Mouse (Mus musculus): ENCODE data around the gene Isca1. TPM values are rescaled to one million over a fixed set of nuclear protein-coding genes. Genes with fewer than 3 reads are reported as not detected.

The Isca1 gene
- total and polyA plus RNA-seq, 2 experiments from 2014 or later: 94.0 to 159 TPM

DNA sequence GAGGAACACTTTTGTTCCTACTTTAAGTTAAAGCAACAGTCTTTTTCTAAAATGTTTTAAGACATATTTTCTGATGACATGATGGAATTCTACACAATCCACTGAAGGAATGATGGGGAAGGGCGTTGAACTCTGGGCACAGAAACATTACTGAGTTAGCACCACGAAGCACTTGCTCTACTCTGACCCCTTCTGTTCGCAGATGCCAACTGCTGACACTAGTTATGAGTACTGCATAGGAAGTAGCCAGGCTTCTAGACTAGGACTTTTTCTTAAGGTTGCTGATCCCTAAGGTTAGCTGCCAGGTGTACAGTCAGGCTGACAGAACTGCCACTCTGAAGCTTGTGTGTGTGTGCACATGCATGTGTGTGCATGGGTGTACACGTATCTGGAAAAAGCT, 9.6 kb upstream of the Isca1 start:
- H3K4me1 ChIP-seq (ENCODE audit: insufficient read depth, low read length): no peaks in the 10 kb centered on the region
- ATAC-seq (ENCODE audit: low FRiP score) (no peak), DNase-seq (ENCODE audit: low spot score) (no peak)
- TF ChIP-seq CTCF (IDR thresholded peaks at IDR 0.05): peak; percentile 48
- H3K27ac ChIP-seq (ENCODE audit: low read depth, low read length): no peak overlapping the region
- peaks cover 74% of the 10 kb centered on the region for H3K36me3 ChIP-seq (ENCODE audit: insufficient read depth, low read length)
- H3K27me3 ChIP-seq (ENCODE audit: insufficient read depth, low read length): no peaks in the 10 kb centered on the region
- WGBS: 87% methylated on average over 4 of the region's 4 CpGs
- no peaks in the 10 kb centered on the region for H3K9me3 ChIP-seq (ENCODE audit: low read length)
- H3K9ac ChIP-seq (replicated peaks; ENCODE audit: low read length, poor library complexity, severe bottlenecking): no peak overlapping the region
- no peak overlapping the region for H3K4me2 ChIP-seq (ENCODE audit: low read depth, low read length, poor library complexity, severe bottlenecking)
- no peak overlapping the region for H3K4me3 ChIP-seq (ENCODE audit: low read depth, low read length)

GRCm38 (mm10) chr13:59775168-59775567, 5.6 kb upstream of the Isca1 start:
- 82% methylated on average over 3 of the region's 3 CpGs for WGBS
- Histone ChIP-seq H3K4me1 (ENCODE audit: insufficient read depth, low read length) (no peaks in the 10 kb centered on the region), H3K36me3 (ENCODE audit: insufficient read depth, low read length) (peaks cover 44% of the 10 kb centered on the region), H3K27ac (ENCODE audit: low read depth, low read length) (no peak overlapping the region), H3K27me3 (ENCODE audit: insufficient read depth, low read length) (no peaks in the 10 kb centered on the region), H3K9me3 (ENCODE audit: low read length) (no peaks in the 10 kb centered on the region), H3K4me2 (ENCODE audit: low read depth, low read length, poor library complexity, severe bottlenecking) (no peak overlapping the region), H3K4me3 (ENCODE audit: low read depth, low read length) (no peak overlapping the region), H3K9ac (replicated peaks; ENCODE audit: low read length, poor library complexity, severe bottlenecking) (no peak overlapping the region)
- ATAC-seq (ENCODE audit: low FRiP score) (no peak), DNase-seq (ENCODE audit: low spot score) (no peak)
- no peak for TF ChIP-seq CTCF (IDR thresholded peaks at IDR 0.05)

- H3K9me3 ChIP-seq (ENCODE audit: low read length): no peaks in the 10 kb centered on the region
- H3K4me1 ChIP-seq (ENCODE audit: insufficient read depth, low read length): peaks cover 3% of the 10 kb centered on the region; the same call in 1 of the 2 replicates
- H3K9ac ChIP-seq (replicated peaks; ENCODE audit: low read length, poor library complexity, severe bottlenecking): no peak overlapping the region
- no peaks in the 10 kb centered on the region for H3K27me3 ChIP-seq (ENCODE audit: insufficient read depth, low read length)
- no peak for ATAC-seq (ENCODE audit: low FRiP score)
- no peak for TF ChIP-seq CTCF (IDR thresholded peaks at IDR 0.05)
- no peak overlapping the region for H3K4me3 ChIP-seq (ENCODE audit: low read depth, low read length)
- H3K36me3 ChIP-seq (ENCODE audit: insufficient read depth, low read length): peaks cover 25% of the 10 kb centered on the region
- peak overlapping the region; percentile 97; the same call in 1 of the 2 replicates for H3K27ac ChIP-seq (ENCODE audit: low read depth, low read length)
- peak; percentile 58 for DNase-seq (ENCODE audit: low spot score)
- WGBS: 49% methylated on average over 9 of the region's 9 CpGs
- H3K4me2 ChIP-seq (ENCODE audit: low read depth, low read length, poor library complexity, severe bottlenecking): no peak overlapping the region
Measured at GRCm38 (mm10) chr13:59771257-59771656, 1.6 kb upstream of the Isca1 start.

- DNase-seq (ENCODE audit: low spot score) (no peak), ATAC-seq (ENCODE audit: low FRiP score) (no peak)
- peak overlapping the region; percentile 87 for H3K4me3 ChIP-seq (ENCODE audit: low read depth, low read length)
- peak overlapping the region; percentile 97 for H3K27ac ChIP-seq (ENCODE audit: low read depth, low read length)
- H3K4me2 ChIP-seq (ENCODE audit: low read depth, low read length, poor library complexity, severe bottlenecking): peak overlapping the region; percentile 68
- H3K4me1 ChIP-seq (ENCODE audit: insufficient read depth, low read length): peaks cover 3% of the 10 kb centered on the region; the same call in 1 of the 2 replicates
- H3K36me3 ChIP-seq (ENCODE audit: insufficient read depth, low read length): peaks cover 21% of the 10 kb centered on the region
- 65% methylated on average over 9 of the region's 9 CpGs for WGBS
- no peak for TF ChIP-seq CTCF (IDR thresholded peaks at IDR 0.05)
- no peak overlapping the region; the same call in 1 of the 2 replicates for H3K9ac ChIP-seq (replicated peaks; ENCODE audit: low read length, poor library complexity, severe bottlenecking)
- no peaks in the 10 kb centered on the region for H3K27me3 ChIP-seq (ENCODE audit: insufficient read depth, low read length)
- H3K9me3 ChIP-seq (ENCODE audit: low read length): no peaks in the 10 kb centered on the region
Measured at GRCm38 (mm10) chr13:59770847-59771246, 1.2 kb upstream of the Isca1 start.

DNA sequence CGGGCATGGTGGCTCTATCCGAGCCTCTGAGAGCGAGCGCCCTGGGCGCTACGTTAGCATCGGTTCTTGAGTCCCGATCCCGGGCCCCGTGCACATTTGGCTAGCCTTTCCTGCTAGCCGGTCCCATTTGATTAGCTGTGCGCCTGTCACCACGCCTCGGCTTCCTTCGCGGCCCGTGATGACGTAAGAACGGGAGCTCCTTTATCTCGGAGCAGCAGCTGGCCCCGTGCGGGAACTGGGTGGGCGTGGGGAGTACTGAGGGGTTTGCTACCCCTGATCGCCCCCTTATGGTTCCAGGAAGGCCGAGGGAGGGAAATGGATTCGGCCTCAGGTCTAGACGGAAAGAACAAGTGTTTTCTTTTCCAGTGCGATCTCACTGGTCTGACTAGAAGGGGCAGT, 553 bp upstream of the Isca1 start:
- peak overlapping the region; percentile 87 for H3K4me3 ChIP-seq (ENCODE audit: low read depth, low read length)
- 0% methylated on average over 28 of the region's 28 CpGs for WGBS
- no peaks in the 10 kb centered on the region for H3K27me3 ChIP-seq (ENCODE audit: insufficient read depth, low read length)
- ATAC-seq (ENCODE audit: low FRiP score) (peak; percentile 87), DNase-seq (ENCODE audit: low spot score) (peak; percentile 93)
- peaks cover 3% of the 10 kb centered on the region; the same call in 1 of the 2 replicates for H3K4me1 ChIP-seq (ENCODE audit: insufficient read depth, low read length)
- H3K36me3 ChIP-seq (ENCODE audit: insufficient read depth, low read length): peaks cover 19% of the 10 kb centered on the region
- peak; percentile 68 for TF ChIP-seq CTCF (IDR thresholded peaks at IDR 0.05)
- no peaks in the 10 kb centered on the region for H3K9me3 ChIP-seq (ENCODE audit: low read length)
- H3K27ac ChIP-seq (ENCODE audit: low read depth, low read length): peak overlapping the region; percentile 97
- H3K4me2 ChIP-seq (ENCODE audit: low read depth, low read length, poor library complexity, severe bottlenecking): peak overlapping the region; percentile 68
- peak overlapping the region; percentile 74 for H3K9ac ChIP-seq (replicated peaks; ENCODE audit: low read length, poor library complexity, severe bottlenecking)

DNA sequence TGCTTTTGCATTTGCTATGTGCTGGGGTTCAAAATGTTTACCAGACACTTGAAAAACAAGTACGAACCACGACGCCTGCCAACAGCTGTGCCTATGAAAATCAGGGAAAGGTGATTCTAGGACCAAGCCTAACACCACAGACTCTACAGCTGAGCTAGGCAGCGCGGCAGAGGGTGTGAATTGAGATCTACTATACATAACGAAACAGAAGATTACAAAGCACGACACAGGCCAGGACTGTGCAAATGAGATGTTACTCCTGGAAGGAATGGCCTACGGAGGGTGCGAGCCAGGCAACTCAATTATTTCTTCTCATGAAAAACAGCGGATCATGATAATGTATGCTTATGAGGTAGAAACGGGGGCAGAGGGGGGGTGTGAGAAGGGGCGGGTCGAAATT, 1.1 kb downstream of the Isca1 start:
- no peak for TF ChIP-seq CTCF (IDR thresholded peaks at IDR 0.05)
- 37% methylated on average over 13 of the region's 13 CpGs for WGBS
- H3K27ac ChIP-seq (ENCODE audit: low read depth, low read length): peak overlapping the region; percentile 77; the same call in 1 of the 2 replicates
- peak overlapping the region; percentile 86 for H3K9ac ChIP-seq (replicated peaks; ENCODE audit: low read length, poor library complexity, severe bottlenecking)
- H3K4me2 ChIP-seq (ENCODE audit: low read depth, low read length, poor library complexity, severe bottlenecking): peak overlapping the region; percentile 68
- peaks cover 14% of the 10 kb centered on the region; the same call in 1 of the 2 replicates for H3K36me3 ChIP-seq (ENCODE audit: insufficient read depth, low read length)
- ATAC-seq (ENCODE audit: low FRiP score) (no peak), DNase-seq (ENCODE audit: low spot score) (no peak)
- H3K9me3 ChIP-seq (ENCODE audit: low read length): no peaks in the 10 kb centered on the region
- no peaks in the 10 kb centered on the region for H3K27me3 ChIP-seq (ENCODE audit: insufficient read depth, low read length)
- peaks cover 3% of the 10 kb centered on the region; the same call in 1 of the 2 replicates for H3K4me1 ChIP-seq (ENCODE audit: insufficient read depth, low read length)
- peak overlapping the region; percentile 87 for H3K4me3 ChIP-seq (ENCODE audit: low read depth, low read length)
